Mouse (Mus musculus) thymus, adult 2 months (tissue): Measurements from ENCODE around the gene Gal3st4. TPM values are rescaled to one million over a fixed set of nuclear protein-coding genes. Genes with fewer than 3 reads are reported as not detected.

ENCODE experiments used
- DNase-seq: peaks from one replicate; pipeline ENCODE4 v3.0.0; 2021
- H3K27ac ChIP-seq: fragments of 200-500 bp; 2 replicates; pipeline ENCODE4 v1.5.1; 2012; ENCODE audit warnings: low read length, control low read depth; ENCODE audit not compliant: control insufficient read depth, insufficient read depth
- H3K27me3 ChIP-seq: fragments of 200-500 bp; 2 replicates; pipeline ENCODE4 v1.6.1; 2012; ENCODE audit warnings: mild to moderate bottlenecking, low read length, moderate library complexity, mixed read lengths; ENCODE audit not compliant: control insufficient read depth, insufficient read depth
- H3K36me3 ChIP-seq: fragments of 200-500 bp; 2 replicates; pipeline ENCODE4 v1.6.1; 2012; ENCODE audit warnings: mild to moderate bottlenecking, low read length, moderate library complexity; ENCODE audit not compliant: control insufficient read depth, insufficient read depth
- H3K4me1 ChIP-seq: fragments of 200-500 bp; replicated peaks from 2 replicates; pipeline ENCODE4 v1.6.1; 2012; ENCODE audit warnings: low read length; ENCODE audit not compliant: control insufficient read depth, insufficient read depth
- H3K4me3 ChIP-seq: fragments of 200-500 bp; 2 replicates; pipeline ENCODE4 v1.5.1; 2012; ENCODE audit warnings: mild to moderate bottlenecking, low read length, control low read depth, moderate library complexity; ENCODE audit not compliant: control insufficient read depth, insufficient read depth
- CTCF ChIP-seq: fragments of 200-500 bp; IDR thresholded peaks from 2 replicates; pipeline ENCODE4 v1.5.1; 2012; ENCODE audit warnings: mild to moderate bottlenecking, control low read depth, low read length, moderate library complexity, borderline replicate concordance; ENCODE audit not compliant: control insufficient read depth, poor library complexity, insufficient read depth; ENCODE audit errors: extremely low read depth
- POLR2A ChIP-seq: fragments of 200-500 bp; IDR thresholded peaks from 2 replicates; pipeline ENCODE4 v1.6.1; 2012; ENCODE audit warnings: mild to moderate bottlenecking, low read length, control low read depth, moderate library complexity; ENCODE audit not compliant: control insufficient read depth, poor library complexity, insufficient read depth; ENCODE audit errors: extremely low read depth
- WGBS: fragments of 180-500 bp; shearing (Covaris S2); methylation state at CpG from one replicate; pipeline ENCODE4 v1.1.7; 2018; 5-methylcytosine and 5-hydroxymethylcytosine counted together
- polyA plus RNA-seq: library from polyadenylated mRNA; depleted of rRNA; stranded (reverse); fragments of >200 nt; gene quantifications from 2 replicates; pipeline ENCODE4 v1.2.3, GENCODE M21; 2012

Gene Gal3st4
- polyA plus RNA-seq, 1 experiment: 1.4 TPM

- Histone ChIP-seq H3K4me3 (no peak overlapping the region), H3K36me3 (no peaks in the 10 kb centered on the region), H3K27ac (no peak overlapping the region), H3K4me1 (peaks cover 7% of the 10 kb centered on the region; the same call in 1 of the 2 replicates), H3K27me3 (no peaks in the 10 kb centered on the region)
- WGBS: 53% methylated on average over 2 of the region's 2 CpGs
- TF ChIP-seq CTCF: no peak
- no peak for TF ChIP-seq POLR2A
- DNase-seq: no peak
Measured at GRCm38 (mm10) chr5:138281798-138282197, 9.2 kb upstream of the Gal3st4 start.

- DNase-seq: no peak
- 93% methylated on average over 15 of the region's 15 CpGs for WGBS
- Histone ChIP-seq H3K36me3 (no peaks in the 10 kb centered on the region), H3K27ac (no peak overlapping the region), H3K4me3 (no peak overlapping the region), H3K27me3 (no peaks in the 10 kb centered on the region), H3K4me1 (peaks cover 7% of the 10 kb centered on the region; the same call in 1 of the 2 replicates)
- no peak for TF ChIP-seq CTCF
- TF ChIP-seq POLR2A: no peak
Measured at GRCm38 (mm10) chr5:138280829-138281228, 8.2 kb upstream of the Gal3st4 start.

GRCm38 (mm10) chr5:138280425-138280768 is 7.8 kb upstream of the Gal3st4 start:
- Histone ChIP-seq H3K27ac (no peak overlapping the region), H3K4me1 (peaks cover 7% of the 10 kb centered on the region; the same call in 1 of the 2 replicates), H3K27me3 (no peaks in the 10 kb centered on the region), H3K36me3 (no peaks in the 10 kb centered on the region), H3K4me3 (peak overlapping the region; percentile 61)
- DNase-seq: no peak
- 37% methylated on average over 26 of the region's 26 CpGs for WGBS
- TF ChIP-seq POLR2A: 0 out of 2 replicates have a peak, but pooled peaks have one; percentile 9
- no peak for TF ChIP-seq CTCF

- peak; percentile 11; the same call in 1 of the 2 replicates for TF ChIP-seq CTCF
- peak; percentile 23; the same call in 1 of the 2 replicates for TF ChIP-seq POLR2A
- WGBS: 1% methylated on average over 56 of the region's 56 CpGs
Measured at GRCm38 (mm10) chr5:138279585-138280424, 7.2 kb upstream of the Gal3st4 start, which contains the start of the genes Gm43720, Gpc2 and Stag3. TSS of gene Gm43720 (minus strand) at chr5:138279958. TSS of gene Gpc2 (minus strand) at chr5:138280005. TSS of gene Stag3 (plus strand) at chr5:138280240.

GRCm38 (mm10) chr5:138277994-138278393 is 5.4 kb upstream of the Gal3st4 start:
- WGBS: 93% methylated on average over 7 of the region's 7 CpGs
- Histone ChIP-seq H3K4me1 (peaks cover 7% of the 10 kb centered on the region; the same call in 1 of the 2 replicates), H3K27me3 (no peaks in the 10 kb centered on the region), H3K4me3 (no peak overlapping the region), H3K36me3 (no peaks in the 10 kb centered on the region), H3K27ac (no peak overlapping the region)
- TF ChIP-seq POLR2A (no peak), CTCF (no peak)
- no peak for DNase-seq

More at GRCm38 (mm10) chr5:138279585-138280424, 7.2 kb upstream of the Gal3st4 start, which contains the start of the genes Gm43720, Gpc2 and Stag3:
- H3K27me3 ChIP-seq: no peaks in the 10 kb centered on the region
- peak within 1 kb of the TSS; percentile 61 for H3K4me3 ChIP-seq
- no peak within 1 kb of the TSS for H3K27ac ChIP-seq
- DNase-seq: peak; percentile 88
- no peaks in the 10 kb centered on the region for H3K36me3 ChIP-seq
- H3K4me1 ChIP-seq: peaks cover 7% of the 10 kb centered on the region; the same call in 1 of the 2 replicates

GRCm38 (mm10) chr5:138275216-138276050 is 2.8 kb upstream of the Gal3st4 start:
- TF ChIP-seq CTCF (no peak), POLR2A (no peak)
- Histone ChIP-seq H3K36me3 (no peaks in the 10 kb centered on the region), H3K4me3 (no peak overlapping the region), H3K4me1 (peaks cover 7% of the 10 kb centered on the region; the same call in 1 of the 2 replicates), H3K27ac (no peak overlapping the region), H3K27me3 (no peaks in the 10 kb centered on the region)
- no peak for DNase-seq
- WGBS: 95% methylated on average over 41 of the region's 41 CpGs
